Mouse (Mus musculus): ENCODE data around the gene Ddx59.

GRCm38 (mm10) chr1:136430126-136430818 is 15.2 kb downstream of the Ddx59 start:
- TF ChIP-seq POLR2A (IDR thresholded peaks at IDR 0.05; ENCODE audit: borderline replicate concordance, insufficient read depth, low read length) (no peak), CTCF (IDR thresholded peaks at IDR 0.05; ENCODE audit: borderline replicate concordance, insufficient read depth, low read depth, low read length) (no peak)

Data from cerebellum, adult 2 months (tissue).